Mouse (Mus musculus) limb, embryonic 11.5 days (tissue): ENCODE data around the gene Ror1. TPM values are rescaled to one million over a fixed set of nuclear protein-coding genes. Genes with fewer than 3 reads are reported as not detected.

Source experiments
- ATAC-seq: fragments of 200-750 bp; cut with Nextera tagmentation; 2 replicates; pipeline ENCODE4 v1.8.0; 2017; ENCODE audit warnings: low read depth; ENCODE audit not compliant: insufficient number of reproducible peaks, low FRiP score, low TSS enrichment
- DNase-seq: peaks from one replicate; pipeline ENCODE4 v3.0.0-alpha.2; 2015; ENCODE audit warnings: low spot score
- H3K27ac ChIP-seq: fragments of 300-500 bp; sonication (generic); replicated peaks from 2 replicates; pipeline ENCODE4 v1.5.1; 2014; ENCODE audit warnings: low read depth, mild to moderate bottlenecking, low read length
- H3K27me3 ChIP-seq: fragments of 300-500 bp; sonication (generic); 2 replicates; pipeline ENCODE4 v1.6.1; 2014; ENCODE audit warnings: mild to moderate bottlenecking, low read length, mixed read lengths; ENCODE audit not compliant: control insufficient read depth, insufficient read depth
- H3K36me3 ChIP-seq: fragments of 300-500 bp; sonication (generic); 2 replicates; pipeline ENCODE4 v1.6.1; 2014; ENCODE audit warnings: mild to moderate bottlenecking, low read length, moderate library complexity, mixed read lengths; ENCODE audit not compliant: control insufficient read depth, insufficient read depth
- H3K4me1 ChIP-seq: fragments of 300-500 bp; sonication (generic); 2 replicates; pipeline ENCODE4 v1.6.1; 2014; ENCODE audit warnings: low read length, mixed read lengths; ENCODE audit not compliant: control insufficient read depth, insufficient read depth
- H3K4me2 ChIP-seq: fragments of 300-500 bp; sonication (generic); 2 replicates; pipeline ENCODE4 v1.6.1; 2014; ENCODE audit warnings: low read depth, mild to moderate bottlenecking, moderate library complexity; ENCODE audit not compliant: severe bottlenecking
- H3K4me3 ChIP-seq: fragments of 300-500 bp; sonication (generic); 2 replicates; pipeline ENCODE4 v1.5.1; 2014; ENCODE audit warnings: low read depth, low read length
- H3K9ac ChIP-seq: fragments of 300-500 bp; sonication (generic); 2 replicates; pipeline ENCODE4 v1.6.1; 2014; ENCODE audit warnings: mild to moderate bottlenecking, low read length
- H3K9me3 ChIP-seq: fragments of 300-500 bp; sonication (generic); 2 replicates; pipeline ENCODE4 v1.6.1; 2016; ENCODE audit warnings: low read length; ENCODE audit not compliant: control insufficient read depth
- WGBS: fragments of 180-500 bp; shearing (Covaris S2); extraction: QIAGEN DNeasy Blood & Tissue Kit; methylation state at CpG from one replicate; pipeline ENCODE4 v1.1.7; 2014; 5-methylcytosine and 5-hydroxymethylcytosine counted together
- polyA plus RNA-seq: library from polyadenylated mRNA; unstranded; fragments of >200 nt; fragmentation: Nextera tagmentation; extraction: Ambion mirVana; gene quantifications from 2 replicates; pipeline ENCODE4 v1.2.1, GENCODE M21; 2014

Gene Ror1
- polyA plus RNA-seq, 1 experiment from 2014 or later = 12.6 TPM

DNA sequence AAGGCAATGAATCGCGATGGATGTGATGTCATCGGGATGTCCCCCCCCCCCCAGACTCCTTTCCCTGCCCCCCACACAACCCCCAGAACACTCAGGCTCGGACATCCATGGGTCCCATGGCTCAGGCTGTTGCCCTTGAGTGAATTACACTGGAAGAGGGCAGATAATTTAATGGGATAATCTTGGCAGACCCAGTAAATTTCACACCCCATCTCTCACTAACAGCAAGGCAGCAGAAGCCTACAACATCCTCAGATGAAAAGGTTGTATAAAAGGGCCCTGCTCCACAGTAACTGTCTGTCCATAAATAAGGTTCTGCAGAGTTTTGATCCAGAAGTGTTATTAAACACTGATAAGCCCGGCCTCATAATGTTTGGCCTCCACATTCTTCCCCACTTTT lies 6.3 kb downstream of the Ror1 start:
- Histone ChIP-seq H3K27me3 (no peaks in the 10 kb centered on the region; the same call in 1 of the 2 replicates), H3K9ac (no peak overlapping the region), H3K27ac (no peak overlapping the region), H3K36me3 (no peaks in the 10 kb centered on the region), H3K4me1 (peaks cover 17% of the 10 kb centered on the region), H3K9me3 (no peaks in the 10 kb centered on the region), H3K4me2 (no peak overlapping the region), H3K4me3 (no peak overlapping the region)
- WGBS = 55% methylated on average over 5 of the region's 5 CpGs
- DNase-seq = peak; percentile 11
- no peak for ATAC-seq

DNA sequence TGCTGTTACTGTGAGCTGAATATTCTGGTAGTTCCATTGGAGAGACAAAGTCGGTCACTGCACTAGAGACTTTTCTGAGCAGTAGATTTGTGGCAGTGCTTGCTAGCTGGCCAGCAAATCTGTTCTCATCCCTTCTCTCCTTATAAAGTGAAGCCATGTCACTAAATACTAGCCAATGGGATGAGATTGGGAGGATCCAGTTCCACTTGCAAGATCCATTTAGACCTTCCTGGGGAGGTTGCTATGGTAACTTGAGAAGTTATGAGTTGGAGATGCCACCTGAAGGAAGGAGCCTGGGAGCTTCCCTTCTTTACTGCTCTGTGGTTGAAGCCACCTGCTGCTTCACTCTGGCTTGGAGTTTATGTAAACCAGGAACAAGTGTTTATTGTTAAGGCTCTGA lies 8.7 kb downstream of the Ror1 start:
- Histone ChIP-seq H3K27me3 (no peaks in the 10 kb centered on the region), H3K9me3 (no peaks in the 10 kb centered on the region), H3K4me2 (no peak overlapping the region), H3K27ac (no peak overlapping the region), H3K4me1 (peaks cover 20% of the 10 kb centered on the region), H3K9ac (no peak overlapping the region), H3K36me3 (no peaks in the 10 kb centered on the region), H3K4me3 (no peak overlapping the region)
- 91% methylated on average over 1 of the region's 1 CpGs for WGBS
- ATAC-seq (no peak), DNase-seq (peak; percentile 16)

DNA sequence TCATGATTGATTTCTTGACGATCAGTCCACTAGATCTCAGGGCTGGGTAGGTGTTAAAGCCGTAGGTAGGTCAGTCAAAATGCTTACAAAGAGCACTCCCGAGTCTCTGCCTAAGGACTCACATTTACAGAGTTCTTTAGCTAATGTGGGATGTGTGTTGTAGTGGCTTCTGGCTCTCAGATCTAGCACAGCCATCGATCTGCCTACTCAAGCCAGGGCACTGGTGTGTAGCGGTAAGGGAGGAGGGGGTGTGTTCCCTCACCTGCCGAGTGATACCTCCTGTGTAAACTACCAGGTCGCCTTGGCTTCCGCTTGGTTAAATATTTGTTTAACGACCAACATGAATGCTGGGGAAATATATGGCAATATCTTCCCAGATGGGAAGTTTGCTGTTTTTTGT lies 12.0 kb downstream of the Ror1 start:
- WGBS = 80% methylated on average over 9 of the region's 9 CpGs
- H3K27me3 ChIP-seq = no peaks in the 10 kb centered on the region
- H3K9me3 ChIP-seq = no peaks in the 10 kb centered on the region
- peaks cover 10% of the 10 kb centered on the region for H3K4me1 ChIP-seq
- no peak overlapping the region for H3K27ac ChIP-seq
- H3K9ac ChIP-seq = no peak overlapping the region
- H3K36me3 ChIP-seq = no peaks in the 10 kb centered on the region
- no peak for ATAC-seq
- H3K4me3 ChIP-seq = no peak overlapping the region
- DNase-seq = no peak
- H3K4me2 ChIP-seq = no peak overlapping the region

GRCm38 (mm10) chr4:100108551-100108950 lies 13.0 kb downstream of the Ror1 start:
- H3K36me3 ChIP-seq = no peaks in the 10 kb centered on the region
- no peak overlapping the region for H3K9ac ChIP-seq
- H3K27me3 ChIP-seq = no peaks in the 10 kb centered on the region
- no peak for ATAC-seq
- no peak overlapping the region for H3K4me2 ChIP-seq
- H3K9me3 ChIP-seq = no peaks in the 10 kb centered on the region
- no peak overlapping the region for H3K4me3 ChIP-seq
- H3K27ac ChIP-seq = no peak overlapping the region
- no peak for DNase-seq
- 94% methylated on average over 4 of the region's 4 CpGs for WGBS
- peaks cover 8% of the 10 kb centered on the region for H3K4me1 ChIP-seq

DNA sequence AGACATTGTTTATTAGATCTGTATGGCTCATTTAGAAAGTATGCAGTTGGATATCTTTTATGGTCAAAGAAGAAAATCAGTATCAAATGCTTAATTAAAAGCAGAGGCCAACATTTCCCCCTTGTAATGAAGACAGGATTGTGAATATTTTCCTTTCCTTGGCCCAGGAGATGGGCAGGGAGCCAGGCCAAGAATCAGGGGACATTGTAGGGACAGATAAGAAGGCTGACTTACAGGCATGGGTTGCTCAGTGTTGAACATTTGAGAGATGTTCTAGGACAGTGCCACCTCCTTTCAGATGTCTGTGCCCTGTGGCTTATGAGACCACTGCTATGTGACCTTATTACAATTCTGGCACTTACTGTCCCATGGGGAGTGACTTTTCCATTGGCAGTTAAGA lies 18.6 kb downstream of the Ror1 start:
- DNase-seq = no peak
- H3K27ac ChIP-seq = no peak overlapping the region

DNA sequence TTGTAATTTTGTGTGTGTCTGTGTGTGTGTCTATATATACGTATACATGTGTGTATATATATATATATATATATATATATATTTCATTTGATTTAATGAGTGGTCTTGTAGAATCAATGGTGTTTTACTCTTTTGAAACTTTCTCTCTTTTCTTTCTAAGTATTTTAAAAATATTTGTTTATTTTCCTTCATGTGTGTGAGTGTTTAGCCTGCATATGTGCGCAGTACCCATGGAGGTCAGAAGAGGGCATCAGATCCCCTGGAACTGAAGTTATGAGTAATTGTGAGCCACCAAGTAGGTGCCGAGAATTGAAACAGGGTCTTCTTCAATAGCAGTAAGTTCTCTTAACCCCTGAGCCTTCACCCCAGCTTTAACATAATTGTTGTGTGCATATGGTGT lies 20.8 kb downstream of the Ror1 start:
- Histone ChIP-seq H3K27ac (no peak overlapping the region), H3K4me2 (no peak overlapping the region), H3K36me3 (no peaks in the 10 kb centered on the region), H3K9ac (no peak overlapping the region), H3K9me3 (no peaks in the 10 kb centered on the region), H3K4me3 (no peak overlapping the region), H3K4me1 (0 out of 2 replicates have a peak, but pooled peaks cover 2% of the 10 kb centered on the region), H3K27me3 (peaks cover 3% of the 10 kb centered on the region; the same call in 1 of the 2 replicates)
- ATAC-seq (no peak), DNase-seq (no peak)
- 92% methylated on average over 3 of the region's 3 CpGs for WGBS

More for the DNA sequence above, 18.6 kb downstream of the Ror1 start:
- H3K9me3 ChIP-seq = no peaks in the 10 kb centered on the region
- H3K4me1 ChIP-seq = 0 out of 2 replicates have a peak, but pooled peaks cover 2% of the 10 kb centered on the region
- no peak overlapping the region for H3K9ac ChIP-seq
- H3K4me3 ChIP-seq = no peak overlapping the region
- no peak for ATAC-seq
- H3K36me3 ChIP-seq = no peaks in the 10 kb centered on the region
- no peak overlapping the region for H3K4me2 ChIP-seq
- H3K27me3 ChIP-seq = no peaks in the 10 kb centered on the region

DNA sequence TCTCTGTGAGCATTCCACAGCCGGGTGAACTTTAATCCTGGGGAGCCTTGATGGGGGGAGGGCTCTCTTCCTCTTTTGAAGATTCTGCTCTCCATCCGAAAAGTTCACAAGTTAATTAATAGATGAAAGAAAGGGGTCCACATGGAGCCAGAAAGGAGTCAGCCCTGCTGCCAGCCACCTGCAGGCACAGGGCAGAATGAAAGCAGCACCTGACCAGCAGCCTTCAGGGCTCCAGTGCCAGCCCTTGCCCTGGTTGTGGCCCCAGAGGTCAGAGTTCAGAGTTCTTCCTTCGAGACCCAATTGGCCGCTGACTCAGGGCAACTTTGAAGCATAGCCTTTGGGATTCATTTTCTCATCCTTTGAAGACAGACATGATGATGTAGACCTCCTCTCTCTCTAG lies 23.1 kb downstream of the Ror1 start:
- no peaks in the 10 kb centered on the region for H3K9me3 ChIP-seq
- 16% methylated on average over 4 of the region's 4 CpGs for WGBS
- H3K4me2 ChIP-seq = no peak overlapping the region
- H3K4me1 ChIP-seq = no peaks in the 10 kb centered on the region
- H3K9ac ChIP-seq = no peak overlapping the region
- DNase-seq = no peak
- ATAC-seq = no peak
- no peaks in the 10 kb centered on the region for H3K36me3 ChIP-seq
- no peak overlapping the region for H3K4me3 ChIP-seq
- H3K27me3 ChIP-seq = peaks cover 3% of the 10 kb centered on the region; the same call in 1 of the 2 replicates
- H3K27ac ChIP-seq = no peak overlapping the region

GRCm38 (mm10) chr4:100119431-100119830 lies 23.8 kb downstream of the Ror1 start:
- Histone ChIP-seq H3K9ac (no peak overlapping the region), H3K27ac (no peak overlapping the region), H3K4me2 (no peak overlapping the region), H3K4me1 (no peaks in the 10 kb centered on the region), H3K4me3 (no peak overlapping the region), H3K36me3 (no peaks in the 10 kb centered on the region), H3K9me3 (no peaks in the 10 kb centered on the region; the same call in 1 of the 2 replicates), H3K27me3 (peaks cover 3% of the 10 kb centered on the region; the same call in 1 of the 2 replicates)
- DNase-seq (no peak), ATAC-seq (no peak)
- 89% methylated on average over 1 of the region's 1 CpGs for WGBS

DNA sequence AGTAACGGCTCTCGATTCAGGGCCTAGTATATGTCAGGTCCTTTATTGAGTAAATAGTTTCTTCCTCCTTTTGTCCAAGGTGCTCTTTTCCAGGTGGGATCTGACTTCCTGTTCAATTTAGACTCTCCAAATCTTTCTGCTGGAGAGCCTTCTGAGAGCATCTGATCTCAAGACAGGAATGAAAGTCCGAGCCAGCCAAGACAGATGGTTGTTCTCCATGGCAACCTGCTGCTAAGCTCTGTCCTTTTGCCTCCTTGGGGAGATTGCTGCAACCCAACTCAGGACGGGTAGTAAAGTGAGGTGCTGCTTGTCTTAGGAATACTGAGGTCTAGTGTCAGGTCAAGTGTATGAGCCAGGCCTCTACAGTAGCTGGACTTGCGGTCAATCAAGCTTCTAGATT lies 25.0 kb downstream of the Ror1 start:
- no peak overlapping the region for H3K4me2 ChIP-seq
- H3K27me3 ChIP-seq = peaks cover 3% of the 10 kb centered on the region; the same call in 1 of the 2 replicates
- no peaks in the 10 kb centered on the region; the same call in 1 of the 2 replicates for H3K9me3 ChIP-seq
- no peak overlapping the region for H3K4me3 ChIP-seq
- H3K9ac ChIP-seq = no peak overlapping the region
- no peak overlapping the region for H3K27ac ChIP-seq
- H3K36me3 ChIP-seq = no peaks in the 10 kb centered on the region
- no peak for ATAC-seq
- DNase-seq = no peak
- H3K4me1 ChIP-seq = no peaks in the 10 kb centered on the region
- WGBS = 75% methylated on average over 5 of the region's 5 CpGs
